Mouse (Mus musculus) hindbrain, embryonic 12.5 days (tissue): ENCODE data around the gene Snx20. TPM values are rescaled to one million over a fixed set of nuclear protein-coding genes. Genes with fewer than 3 reads are reported as not detected.
A peak's percentile ranks its signal among the peaks of the same experiment; 100 is the strongest.

ENCODE experiments used
- ATAC-seq: fragments of 200-750 bp; cut with Nextera tagmentation; 2 replicates; pipeline ENCODE4 v1.8.0; 2017; ENCODE audit warnings: moderate TSS enrichment; ENCODE audit not compliant: low FRiP score
- H3K27ac ChIP-seq: fragments of 300-500 bp; sonication (generic); 2 replicates; pipeline ENCODE4 v1.5.1; 2016; ENCODE audit warnings: mild to moderate bottlenecking
- H3K27me3 ChIP-seq: fragments of 300-500 bp; sonication (generic); 2 replicates; pipeline ENCODE4 v1.6.1; 2016; ENCODE audit warnings: mild to moderate bottlenecking
- H3K36me3 ChIP-seq: fragments of 300-500 bp; sonication (generic); 2 replicates; pipeline ENCODE4 v1.6.1; 2016; ENCODE audit warnings: mild to moderate bottlenecking
- H3K4me1 ChIP-seq: fragments of 300-500 bp; sonication (generic); 2 replicates; pipeline ENCODE4 v1.6.1; 2016
- H3K4me2 ChIP-seq: fragments of 300-500 bp; sonication (generic); replicated peaks from 2 replicates; pipeline ENCODE4 v1.6.1; 2016; ENCODE audit warnings: mild to moderate bottlenecking
- H3K4me3 ChIP-seq: fragments of 300-500 bp; sonication (generic); 2 replicates; pipeline ENCODE4 v1.5.1; 2016; ENCODE audit warnings: mild to moderate bottlenecking
- H3K9ac ChIP-seq: fragments of 300-500 bp; sonication (generic); 2 replicates; pipeline ENCODE4 v1.6.1; 2016; ENCODE audit warnings: mild to moderate bottlenecking, moderate library complexity
- H3K9me3 ChIP-seq: fragments of 300-500 bp; sonication (generic); replicated peaks from 2 replicates; pipeline ENCODE4 v1.6.1; 2016; ENCODE audit warnings: mild to moderate bottlenecking
- WGBS: fragments of 180-500 bp; shearing (Covaris S2); methylation state at CpG from one replicate; pipeline ENCODE4 v1.1.7; 2016; 5-methylcytosine and 5-hydroxymethylcytosine counted together
- polyA plus RNA-seq: library from polyadenylated mRNA; unstranded; fragments of >200 nt; fragmentation: Nextera tagmentation; extraction: Ambion mirVana; gene quantifications from 2 replicates; pipeline ENCODE4 v1.2.1, GENCODE M21; 2016

Gene Snx20
- polyA plus RNA-seq, 1 experiment from 2014 or later, result 1.5 TPM

- peaks cover 2% of the 10 kb centered on the region; the same call in 1 of the 2 replicates for H3K4me1 ChIP-seq
- 89% methylated on average over 7 of the region's 7 CpGs for WGBS
- ATAC-seq, result no peak
Observed at GRCm38 (mm10) chr8:88633343-88633765, 2.6 kb downstream of the Snx20 start.

GRCm38 (mm10) chr8:88631081-88631480 lies 4.8 kb downstream of the Snx20 start:
- Histone ChIP-seq H3K4me3 (no peak overlapping the region), H3K9ac (no peak overlapping the region), H3K4me1 (peaks cover 10% of the 10 kb centered on the region; the same call in 1 of the 2 replicates), H3K27me3 (peaks cover 30% of the 10 kb centered on the region), H3K27ac (no peak overlapping the region), H3K4me2 (no peak overlapping the region), H3K36me3 (no peaks in the 10 kb centered on the region), H3K9me3 (no peaks in the 10 kb centered on the region)
- no peak for ATAC-seq

More at GRCm38 (mm10) chr8:88633343-88633765, 2.6 kb downstream of the Snx20 start:
- Histone ChIP-seq H3K9me3 (no peaks in the 10 kb centered on the region), H3K36me3 (no peaks in the 10 kb centered on the region), H3K4me3 (no peak overlapping the region), H3K4me2 (no peak overlapping the region), H3K27ac (no peak overlapping the region), H3K27me3 (peaks cover 16% of the 10 kb centered on the region), H3K9ac (no peak overlapping the region)

DNA sequence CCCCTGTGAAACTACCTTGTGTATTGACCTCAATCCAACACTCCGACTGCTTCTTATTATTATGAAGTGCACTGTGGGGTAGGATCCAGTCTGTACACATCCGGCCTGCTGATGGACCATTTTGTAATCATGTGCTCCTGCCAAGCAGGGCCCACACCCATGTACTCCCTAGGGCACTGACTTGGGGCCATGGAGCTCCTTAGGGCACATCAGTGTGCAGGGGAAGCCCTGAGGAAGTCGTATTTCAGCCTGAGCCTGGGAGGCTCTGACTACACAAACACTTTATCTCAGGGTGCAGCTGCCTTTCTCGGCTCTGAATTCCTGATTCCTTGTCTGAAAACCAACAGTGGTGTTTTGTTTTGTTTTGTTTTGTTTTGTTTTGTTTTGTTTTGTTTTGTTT lies 5.7 kb downstream of the Snx20 start:
- 75% methylated on average over 4 of the region's 4 CpGs for WGBS
- Histone ChIP-seq H3K27ac (no peak overlapping the region), H3K4me2 (no peak overlapping the region), H3K27me3 (peaks cover 31% of the 10 kb centered on the region), H3K4me3 (no peak overlapping the region), H3K4me1 (peaks cover 10% of the 10 kb centered on the region; the same call in 1 of the 2 replicates), H3K9me3 (no peaks in the 10 kb centered on the region), H3K36me3 (no peaks in the 10 kb centered on the region), H3K9ac (no peak overlapping the region)
- ATAC-seq, result no peak

GRCm38 (mm10) chr8:88628001-88628774 lies 7.7 kb downstream of the Snx20 start:
- 65% methylated on average over 14 of the region's 14 CpGs for WGBS
- 0 out of 2 replicates have a peak, but pooled peaks have one; percentile 24 for ATAC-seq
- Histone ChIP-seq H3K9me3 (no peaks in the 10 kb centered on the region), H3K4me1 (peaks cover 10% of the 10 kb centered on the region; the same call in 1 of the 2 replicates), H3K4me3 (peak overlapping the region; percentile 56), H3K27ac (no peak overlapping the region), H3K9ac (peak overlapping the region; percentile 58; the same call in 1 of the 2 replicates), H3K27me3 (peaks cover 40% of the 10 kb centered on the region), H3K36me3 (no peaks in the 10 kb centered on the region), H3K4me2 (peak overlapping the region; percentile 81)

- Histone ChIP-seq H3K4me2 (peak overlapping the region; percentile 81), H3K27me3 (peaks cover 40% of the 10 kb centered on the region), H3K36me3 (no peaks in the 10 kb centered on the region), H3K4me3 (peak overlapping the region; percentile 56), H3K27ac (peak overlapping the region; percentile 66), H3K9me3 (no peaks in the 10 kb centered on the region), H3K4me1 (peaks cover 10% of the 10 kb centered on the region; the same call in 1 of the 2 replicates), H3K9ac (peak overlapping the region; percentile 58)
- ATAC-seq, result peak; percentile 84
- under 1% methylated on average over 90 of the region's 105 CpGs for WGBS
Observed at GRCm38 (mm10) chr8:88627265-88627991, 8.5 kb downstream of the Snx20 start.

GRCm38 (mm10) chr8:88626940-88627264 lies 9.0 kb downstream of the Snx20 start:
- peak overlapping the region; percentile 40; the same call in 1 of the 2 replicates for H3K27ac ChIP-seq
- H3K9me3 ChIP-seq, result no peaks in the 10 kb centered on the region
- 10% methylated on average over 19 of the region's 19 CpGs for WGBS
- ATAC-seq, result no peak; the same call in 1 of the 2 replicates
- H3K4me2 ChIP-seq, result peak overlapping the region; percentile 81
- H3K27me3 ChIP-seq, result peaks cover 40% of the 10 kb centered on the region
- H3K4me1 ChIP-seq, result peaks cover 10% of the 10 kb centered on the region; the same call in 1 of the 2 replicates
- H3K4me3 ChIP-seq, result peak overlapping the region; percentile 56
- H3K9ac ChIP-seq, result peak overlapping the region; percentile 58
- H3K36me3 ChIP-seq, result no peaks in the 10 kb centered on the region

- Histone ChIP-seq H3K4me1 (peaks cover 10% of the 10 kb centered on the region; the same call in 1 of the 2 replicates), H3K27me3 (peaks cover 37% of the 10 kb centered on the region), H3K4me2 (no peak overlapping the region), H3K9me3 (no peaks in the 10 kb centered on the region), H3K4me3 (no peak overlapping the region), H3K9ac (no peak overlapping the region), H3K36me3 (no peaks in the 10 kb centered on the region), H3K27ac (no peak overlapping the region)
- WGBS, result 69% methylated on average over 3 of the region's 3 CpGs
- ATAC-seq, result no peak
Observed at GRCm38 (mm10) chr8:88626433-88626832, 9.5 kb downstream of the Snx20 start.

GRCm38 (mm10) chr8:88624276-88624675 lies 11.7 kb downstream of the Snx20 start:
- Histone ChIP-seq H3K27ac (no peak overlapping the region), H3K9me3 (no peaks in the 10 kb centered on the region), H3K4me1 (peaks cover 10% of the 10 kb centered on the region; the same call in 1 of the 2 replicates), H3K36me3 (no peaks in the 10 kb centered on the region), H3K27me3 (peaks cover 45% of the 10 kb centered on the region), H3K4me2 (no peak overlapping the region), H3K4me3 (no peak overlapping the region), H3K9ac (no peak overlapping the region)
- WGBS, result 87% methylated on average over 3 of the region's 3 CpGs
- ATAC-seq, result no peak

- Histone ChIP-seq H3K9ac (no peak overlapping the region), H3K9me3 (no peaks in the 10 kb centered on the region), H3K4me3 (no peak overlapping the region), H3K27ac (no peak overlapping the region), H3K4me1 (peaks cover 9% of the 10 kb centered on the region; the same call in 1 of the 2 replicates), H3K27me3 (peaks cover 36% of the 10 kb centered on the region), H3K4me2 (no peak overlapping the region), H3K36me3 (no peaks in the 10 kb centered on the region)
- 70% methylated on average over 3 of the region's 3 CpGs for WGBS
- no peak for ATAC-seq
Observed at GRCm38 (mm10) chr8:88623351-88623750, 12.6 kb downstream of the Snx20 start.

DNA sequence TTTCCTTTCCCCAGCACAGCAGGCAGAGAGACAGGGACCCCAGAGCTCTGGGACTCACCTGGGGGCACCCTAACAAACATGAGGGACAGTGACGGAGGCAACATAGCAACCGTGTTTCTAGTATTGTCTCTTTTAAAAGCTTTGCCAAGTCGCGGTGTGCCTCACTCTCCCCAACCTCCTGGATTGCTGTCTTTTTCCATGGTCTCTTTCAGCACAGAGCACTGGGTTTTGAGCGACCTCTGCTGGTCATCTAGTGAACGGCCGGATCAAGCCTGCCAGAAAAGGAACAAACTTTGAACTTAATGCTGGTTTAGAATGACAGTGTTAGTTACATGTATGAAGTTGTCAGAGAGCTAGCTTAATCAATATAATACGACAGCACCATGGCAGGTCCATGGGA lies 14.5 kb downstream of the Snx20 start:
- Histone ChIP-seq H3K4me1 (no peaks in the 10 kb centered on the region), H3K4me2 (no peak overlapping the region), H3K9me3 (no peaks in the 10 kb centered on the region), H3K36me3 (no peaks in the 10 kb centered on the region), H3K9ac (peak overlapping the region; percentile 19; the same call in 1 of the 2 replicates), H3K4me3 (no peak overlapping the region), H3K27me3 (peaks cover 25% of the 10 kb centered on the region), H3K27ac (no peak overlapping the region)
- no peak for ATAC-seq
- WGBS, result 2% methylated on average over 8 of the region's 8 CpGs

- Histone ChIP-seq H3K4me1 (no peaks in the 10 kb centered on the region), H3K27ac (no peak overlapping the region), H3K9ac (peak overlapping the region; percentile 19; the same call in 1 of the 2 replicates), H3K36me3 (no peaks in the 10 kb centered on the region), H3K27me3 (peaks cover 20% of the 10 kb centered on the region; the same call in 1 of the 2 replicates), H3K4me3 (no peak overlapping the region), H3K9me3 (no peaks in the 10 kb centered on the region), H3K4me2 (no peak overlapping the region)
- 76% methylated on average over 5 of the region's 5 CpGs for WGBS
- ATAC-seq, result no peak
Observed at GRCm38 (mm10) chr8:88620931-88621330, 15.0 kb downstream of the Snx20 start.

DNA sequence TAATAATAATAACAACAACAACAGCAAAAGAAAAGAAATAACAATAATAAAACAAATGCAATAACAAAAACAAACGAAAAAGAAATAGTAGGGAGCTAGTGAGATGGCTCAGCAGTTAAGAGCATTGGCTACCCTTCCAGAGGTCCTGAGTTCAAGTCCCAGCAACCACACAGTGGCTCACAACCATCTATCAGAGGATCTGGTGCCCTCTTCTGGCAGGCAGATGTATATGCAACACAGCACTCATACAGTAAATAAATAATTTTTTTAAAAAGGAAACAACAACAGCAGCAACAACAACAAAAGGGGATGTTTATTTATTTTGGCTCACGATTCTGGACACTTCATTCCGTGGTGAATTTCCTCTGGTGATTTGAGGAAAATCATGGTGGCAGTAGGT lies 16.4 kb downstream of the Snx20 start:
- Histone ChIP-seq H3K4me2 (no peak overlapping the region), H3K9me3 (no peaks in the 10 kb centered on the region), H3K4me1 (no peaks in the 10 kb centered on the region), H3K27ac (no peak overlapping the region), H3K27me3 (peaks cover 14% of the 10 kb centered on the region; the same call in 1 of the 2 replicates), H3K9ac (no peak overlapping the region), H3K4me3 (no peak overlapping the region), H3K36me3 (no peaks in the 10 kb centered on the region)
- ATAC-seq, result no peak
- WGBS, result 78% methylated on average over 3 of the region's 3 CpGs
